Mouse (Mus musculus) liver, embryonic 11.5 days (tissue): Measurements from ENCODE around the gene Palld. TPM values are rescaled to one million over a fixed set of nuclear protein-coding genes. Genes with fewer than 3 reads are reported as not detected.
A peak's percentile ranks its signal among the peaks of the same experiment; 100 is the strongest.

ENCODE experiments used
- ATAC-seq: fragments of 200-750 bp; cut with Nextera tagmentation; replicated peaks from 2 replicates; pipeline ENCODE4 v1.8.0; 2017; ENCODE audit warnings: moderate number of reproducible peaks, mild to moderate bottlenecking, moderate TSS enrichment, moderate library complexity; ENCODE audit not compliant: low FRiP score
- DNase-seq: peaks from one replicate; pipeline ENCODE4 v3.0.0-alpha.2; 2017; ENCODE audit warnings: low spot score
- H3K27ac ChIP-seq: fragments of 300-500 bp; sonication (generic); 2 replicates; pipeline ENCODE4 v1.5.1; 2014; ENCODE audit warnings: mild to moderate bottlenecking, low read depth, low read length, control low read depth
- H3K27me3 ChIP-seq: fragments of 300-500 bp; sonication (generic); replicated peaks from 2 replicates; pipeline ENCODE4 v1.6.1; 2014; ENCODE audit warnings: low read length, mixed read lengths; ENCODE audit not compliant: control insufficient read depth, insufficient read depth
- H3K36me3 ChIP-seq: fragments of 300-500 bp; sonication (generic); 2 replicates; pipeline ENCODE4 v1.6.1; 2014; ENCODE audit warnings: mild to moderate bottlenecking, low read length, moderate library complexity, mixed read lengths; ENCODE audit not compliant: control insufficient read depth, insufficient read depth
- H3K4me1 ChIP-seq: fragments of 300-500 bp; sonication (generic); replicated peaks from 2 replicates; pipeline ENCODE4 v1.6.1; 2014; ENCODE audit warnings: low read length, mixed read lengths; ENCODE audit not compliant: control insufficient read depth, insufficient read depth
- H3K4me2 ChIP-seq: fragments of 300-500 bp; sonication (generic); 2 replicates; pipeline ENCODE4 v1.6.1; 2014; ENCODE audit warnings: mild to moderate bottlenecking, control low read depth, moderate library complexity
- H3K4me3 ChIP-seq: fragments of 300-500 bp; sonication (generic); 2 replicates; pipeline ENCODE4 v1.5.1; 2014; ENCODE audit warnings: low read depth, low read length, control low read depth
- H3K9ac ChIP-seq: fragments of 300-500 bp; sonication (generic); 2 replicates; pipeline ENCODE4 v1.6.1; 2014; ENCODE audit warnings: low read depth, low read length, control low read depth
- H3K9me3 ChIP-seq: fragments of 300-500 bp; sonication (generic); 2 replicates; pipeline ENCODE4 v1.6.1; 2016; ENCODE audit warnings: low read length, inconsistent platforms, mixed read lengths; ENCODE audit not compliant: control insufficient read depth
- WGBS: fragments of 180-500 bp; shearing (Covaris S2); extraction: QIAGEN DNeasy Blood & Tissue Kit; methylation state at CpG from one replicate; pipeline ENCODE4 v1.1.7; 2014; 5-methylcytosine and 5-hydroxymethylcytosine counted together
- polyA plus RNA-seq: library from polyadenylated mRNA; unstranded; fragments of >200 nt; fragmentation: Nextera tagmentation; extraction: Ambion mirVana; gene quantifications from 2 replicates; pipeline ENCODE4 v1.2.1, GENCODE M21; 2014

Gene Palld
- polyA plus RNA-seq, 1 experiment from 2014 or later = 22.9 TPM

- Histone ChIP-seq H3K27me3 (no peaks in the 10 kb centered on the region), H3K4me2 (no peak overlapping the region), H3K9me3 (no peaks in the 10 kb centered on the region), H3K4me1 (no peaks in the 10 kb centered on the region), H3K27ac (no peak overlapping the region), H3K9ac (no peak overlapping the region), H3K36me3 (no peaks in the 10 kb centered on the region), H3K4me3 (no peak overlapping the region)
- 84% methylated on average over 8 of the region's 8 CpGs for WGBS
- ATAC-seq (no peak), DNase-seq (no peak)
Measured at GRCm38 (mm10) chr8:61734164-61734563, 168.3 kb downstream of the Palld start.

- ATAC-seq = no peak
- DNase-seq = no peak
- WGBS = 69% methylated on average over 6 of the region's 6 CpGs
- Histone ChIP-seq H3K4me3 (no peak overlapping the region), H3K36me3 (no peaks in the 10 kb centered on the region), H3K9ac (no peak overlapping the region), H3K4me2 (no peak overlapping the region), H3K9me3 (no peaks in the 10 kb centered on the region), H3K27ac (no peak overlapping the region), H3K4me1 (no peaks in the 10 kb centered on the region), H3K27me3 (no peaks in the 10 kb centered on the region)
Measured at GRCm38 (mm10) chr8:61732184-61732583, 170.3 kb downstream of the Palld start.

GRCm38 (mm10) chr8:61731306-61732088, 171.0 kb downstream of the Palld start:
- no peaks in the 10 kb centered on the region for H3K27me3 ChIP-seq

GRCm38 (mm10) chr8:61730669-61731068, 171.8 kb downstream of the Palld start:
- H3K27ac ChIP-seq = no peak overlapping the region
- H3K4me1 ChIP-seq = no peaks in the 10 kb centered on the region
- no peak overlapping the region for H3K4me2 ChIP-seq
- H3K4me3 ChIP-seq = no peak overlapping the region
- H3K27me3 ChIP-seq = no peaks in the 10 kb centered on the region
- DNase-seq = no peak
- 87% methylated on average over 6 of the region's 6 CpGs for WGBS
- H3K36me3 ChIP-seq = no peaks in the 10 kb centered on the region
- ATAC-seq = no peak
- H3K9me3 ChIP-seq = no peaks in the 10 kb centered on the region
- H3K9ac ChIP-seq = no peak overlapping the region

More at GRCm38 (mm10) chr8:61731306-61732088, 171.0 kb downstream of the Palld start:
- H3K9me3 ChIP-seq = no peaks in the 10 kb centered on the region
- H3K4me3 ChIP-seq = no peak overlapping the region
- no peak overlapping the region for H3K4me2 ChIP-seq
- 47% methylated on average over 5 of the region's 5 CpGs for WGBS
- DNase-seq (no peak), ATAC-seq (no peak)
- H3K9ac ChIP-seq = no peak overlapping the region
- H3K27ac ChIP-seq = no peak overlapping the region
- H3K4me1 ChIP-seq = no peaks in the 10 kb centered on the region
- H3K36me3 ChIP-seq = no peaks in the 10 kb centered on the region

GRCm38 (mm10) chr8:61725306-61726017, 177.0 kb downstream of the Palld start:
- H3K36me3 ChIP-seq = no peaks in the 10 kb centered on the region
- no peak overlapping the region for H3K27ac ChIP-seq
- H3K4me3 ChIP-seq = no peak overlapping the region
- ATAC-seq (no peak), DNase-seq (no peak)
- H3K27me3 ChIP-seq = no peaks in the 10 kb centered on the region
- 76% methylated on average over 8 of the region's 8 CpGs for WGBS
- no peak overlapping the region for H3K9ac ChIP-seq
- no peak overlapping the region for H3K4me2 ChIP-seq
- H3K9me3 ChIP-seq = no peaks in the 10 kb centered on the region
- no peaks in the 10 kb centered on the region for H3K4me1 ChIP-seq

GRCm38 (mm10) chr8:61722226-61722625, 180.3 kb downstream of the Palld start:
- H3K4me1 ChIP-seq = no peaks in the 10 kb centered on the region
- DNase-seq = no peak
- H3K27me3 ChIP-seq = no peaks in the 10 kb centered on the region

DNA sequence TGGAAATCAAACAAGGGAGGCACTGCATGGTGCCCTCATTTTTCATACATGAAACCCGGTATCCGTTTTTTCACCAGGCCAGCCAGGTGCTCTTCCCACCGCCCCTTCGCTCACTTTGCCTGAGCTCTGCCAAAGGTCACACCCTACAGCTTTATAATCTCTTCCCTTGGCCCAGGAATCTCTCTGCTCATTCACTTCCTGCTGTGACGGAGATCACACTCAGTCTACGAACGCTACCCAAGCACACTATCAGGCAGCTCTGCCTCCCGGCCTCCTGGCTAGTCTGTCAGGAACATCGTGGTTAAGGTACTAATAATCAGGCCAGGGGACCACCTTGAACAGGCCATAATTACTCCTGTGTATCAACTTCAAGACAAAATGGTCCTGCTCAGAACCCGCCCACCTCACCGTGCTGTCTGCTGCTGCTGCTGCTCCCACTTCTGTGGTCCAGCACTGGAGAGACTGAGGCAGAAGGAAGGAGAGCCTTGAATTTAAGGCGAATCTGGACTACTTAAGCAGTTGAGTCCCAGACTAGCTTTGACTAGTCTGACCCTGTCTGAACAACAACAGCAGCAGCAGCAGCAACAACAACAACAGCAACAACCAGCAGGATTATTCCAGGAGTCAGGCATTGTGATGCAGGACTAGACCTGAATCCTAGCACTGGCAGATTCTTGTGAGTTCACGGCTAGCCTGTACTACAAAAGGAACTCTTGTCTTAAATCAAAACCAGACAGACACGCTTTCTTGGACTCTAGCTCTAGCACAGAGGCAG, 187.0 kb downstream of the Palld start:
- Histone ChIP-seq H3K27ac (no peak overlapping the region), H3K9ac (no peak overlapping the region), H3K36me3 (no peaks in the 10 kb centered on the region), H3K4me1 (peaks cover 7% of the 10 kb centered on the region; the same call in 1 of the 2 replicates), H3K4me3 (no peak overlapping the region), H3K27me3 (no peaks in the 10 kb centered on the region), H3K4me2 (no peak overlapping the region), H3K9me3 (no peaks in the 10 kb centered on the region)
- no peak for ATAC-seq
- no peak for DNase-seq
- WGBS = 43% methylated on average over 14 of the region's 14 CpGs

More at GRCm38 (mm10) chr8:61722226-61722625, 180.3 kb downstream of the Palld start:
- no peak overlapping the region for H3K9ac ChIP-seq
- H3K36me3 ChIP-seq = no peaks in the 10 kb centered on the region
- ATAC-seq = no peak
- H3K27ac ChIP-seq = no peak overlapping the region
- no peak overlapping the region for H3K4me3 ChIP-seq
- no peaks in the 10 kb centered on the region for H3K9me3 ChIP-seq
- WGBS = 85% methylated on average over 9 of the region's 9 CpGs
- no peak overlapping the region for H3K4me2 ChIP-seq

- H3K27me3 ChIP-seq = no peaks in the 10 kb centered on the region
- no peak overlapping the region for H3K27ac ChIP-seq
- no peak overlapping the region for H3K4me2 ChIP-seq
- H3K36me3 ChIP-seq = no peaks in the 10 kb centered on the region
- no peak overlapping the region for H3K4me3 ChIP-seq
- no peaks in the 10 kb centered on the region for H3K9me3 ChIP-seq
- ATAC-seq (0 out of 2 replicates have a peak, but pooled peaks have one; percentile 43), DNase-seq (no peak)
- no peak overlapping the region for H3K9ac ChIP-seq
- H3K4me1 ChIP-seq = peaks cover 7% of the 10 kb centered on the region; the same call in 1 of the 2 replicates
- WGBS = 16% methylated on average over 6 of the region's 6 CpGs
Measured at GRCm38 (mm10) chr8:61714293-61714831, 188.1 kb downstream of the Palld start.
